Mouse (Mus musculus): ENCODE results near the gene Pard3b. TPM values are rescaled to one million over a fixed set of nuclear protein-coding genes. Genes with fewer than 3 reads are reported as not detected.

The Pard3b gene
- polyA plus RNA-seq, 1 experiment: not detected

DNA sequence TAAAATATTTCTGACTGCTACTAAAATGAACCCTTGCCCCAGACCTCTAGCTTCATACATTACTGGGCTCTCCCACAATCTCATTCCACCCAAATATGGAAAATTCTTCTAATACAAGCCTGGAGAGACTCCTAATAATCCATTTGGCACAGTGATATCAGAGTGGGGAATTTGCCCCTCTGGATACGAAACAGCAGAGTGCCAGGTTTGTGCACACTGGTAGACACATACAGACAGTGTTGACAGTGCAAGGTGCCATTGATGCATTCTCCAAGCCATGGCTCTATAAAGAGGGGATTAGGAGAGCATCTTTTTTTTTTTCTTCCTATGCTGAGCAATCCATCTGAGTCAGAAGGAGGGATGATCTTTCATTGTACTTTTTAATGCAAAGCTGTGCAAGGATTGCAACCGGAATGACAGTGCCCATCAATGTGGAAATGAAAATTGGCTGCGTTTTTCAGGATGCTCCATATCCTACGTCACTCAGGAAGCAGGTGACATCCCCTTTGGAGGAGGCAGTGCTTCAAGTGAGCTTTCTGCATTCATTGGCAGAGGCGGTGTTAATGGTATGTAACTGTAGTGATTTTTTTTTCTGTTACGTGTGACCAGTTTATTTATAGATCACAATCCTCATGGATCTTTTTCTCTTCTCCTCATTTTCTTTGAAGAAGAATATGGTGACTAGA, 210.5 kb downstream of the Pard3b start:
- no peak for TF ChIP-seq GATA1 (IDR thresholded peaks at IDR 0.05; ENCODE audit: low read length)

DNA sequence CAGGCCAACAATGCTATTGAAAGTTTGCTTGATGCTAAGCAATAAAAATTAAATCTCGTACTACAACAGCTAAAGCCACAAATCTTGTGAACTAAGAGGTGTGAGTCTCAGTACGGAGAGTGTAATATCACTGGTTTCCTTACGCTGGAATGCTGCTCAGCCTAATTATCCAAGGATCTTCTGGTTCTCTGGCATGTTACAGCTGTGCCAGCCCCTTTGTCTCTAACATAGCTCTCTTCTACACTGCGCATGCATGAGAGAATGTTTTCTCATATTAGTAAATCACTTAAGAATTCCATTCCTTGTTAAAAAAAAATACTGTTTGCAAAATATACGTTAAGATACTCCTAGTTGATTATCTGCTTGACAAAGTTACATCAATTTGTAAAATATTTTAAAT, 211.8 kb downstream of the Pard3b start:
- no peak for TF ChIP-seq GATA1 (IDR thresholded peaks at IDR 0.05; ENCODE audit: low read length)

DNA sequence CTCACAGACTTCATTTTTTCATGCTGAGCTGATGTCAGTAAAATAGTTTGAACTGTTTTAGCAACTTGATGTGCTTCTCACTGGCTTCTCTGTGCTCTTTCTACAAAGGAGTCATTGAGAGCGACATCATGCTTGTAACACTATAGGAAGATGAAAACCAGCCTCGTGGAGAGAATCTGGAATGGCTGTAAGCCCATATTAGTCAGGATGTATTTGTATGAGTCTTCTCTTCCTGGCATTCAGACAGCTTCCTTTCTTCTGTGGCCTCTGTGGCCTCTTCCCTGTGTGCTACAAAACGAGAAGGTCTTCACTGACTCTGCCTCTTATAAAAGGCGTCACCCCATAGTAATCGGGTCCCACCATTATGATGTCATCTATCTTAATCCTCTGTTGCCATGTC, 212.6 kb downstream of the Pard3b start:
- TF ChIP-seq GATA1 (IDR thresholded peaks at IDR 0.05; ENCODE audit: low read length): no peak

DNA sequence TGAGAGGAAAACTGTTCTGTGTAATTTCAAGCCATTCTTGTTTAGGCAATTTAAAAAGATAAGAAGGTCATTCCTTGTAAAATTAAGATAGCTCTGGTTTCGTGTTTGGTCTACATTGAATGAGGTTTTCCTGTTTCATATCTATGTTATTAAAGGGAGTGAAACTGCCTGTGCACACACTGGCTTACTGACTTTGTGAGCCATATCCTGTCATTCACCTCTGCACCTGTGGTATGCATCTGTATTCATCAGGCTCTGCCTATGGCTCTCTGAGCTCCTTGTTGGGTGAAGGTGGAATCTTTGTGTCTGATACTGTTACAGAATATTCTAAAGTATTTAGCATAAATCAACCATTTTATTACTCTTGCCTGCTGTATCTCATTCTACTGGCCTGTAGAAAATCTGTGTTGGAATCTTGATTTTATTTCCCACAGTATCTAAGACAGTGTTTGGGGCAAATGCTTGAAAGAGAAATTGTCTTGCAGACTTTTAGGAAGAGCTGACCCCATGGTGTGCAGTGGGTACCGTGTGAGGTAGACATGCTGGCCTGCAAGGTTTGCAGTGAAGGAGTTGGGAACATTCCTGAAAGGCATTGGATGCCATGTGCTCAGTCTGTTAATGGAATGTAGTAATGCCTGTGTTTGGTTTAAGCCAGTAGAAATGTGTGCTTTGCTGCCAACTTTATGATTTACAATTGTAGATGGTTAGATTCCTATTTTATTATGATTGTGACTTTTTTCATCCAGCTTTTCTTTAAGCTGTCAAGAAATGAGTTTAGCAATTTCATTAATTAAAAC, 228.9 kb downstream of the Pard3b start:
- TF ChIP-seq GATA1 (IDR thresholded peaks at IDR 0.05; ENCODE audit: low read length): no peak

DNA sequence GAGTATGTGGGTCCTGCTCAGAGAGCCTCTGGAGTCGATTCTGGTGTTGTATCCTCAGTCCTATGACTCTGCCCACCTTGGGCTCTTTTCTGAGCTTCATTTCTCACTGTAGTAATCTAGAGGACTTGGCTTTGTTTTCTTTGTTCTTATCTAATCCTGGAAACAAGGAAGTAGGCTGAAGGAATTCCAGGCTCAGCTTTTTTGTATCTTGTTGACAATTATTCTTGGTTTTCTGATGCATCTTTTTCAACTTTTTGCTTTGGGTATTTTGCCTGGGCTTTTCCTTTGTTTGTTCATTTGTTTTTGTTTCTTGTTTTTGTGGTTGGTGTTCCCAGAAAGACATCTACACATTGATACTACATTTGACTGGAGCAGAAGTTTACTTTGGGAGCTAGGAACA, 236.3 kb downstream of the Pard3b start:
- TF ChIP-seq GATA1 (IDR thresholded peaks at IDR 0.05; ENCODE audit: low read length): no peak

DNA sequence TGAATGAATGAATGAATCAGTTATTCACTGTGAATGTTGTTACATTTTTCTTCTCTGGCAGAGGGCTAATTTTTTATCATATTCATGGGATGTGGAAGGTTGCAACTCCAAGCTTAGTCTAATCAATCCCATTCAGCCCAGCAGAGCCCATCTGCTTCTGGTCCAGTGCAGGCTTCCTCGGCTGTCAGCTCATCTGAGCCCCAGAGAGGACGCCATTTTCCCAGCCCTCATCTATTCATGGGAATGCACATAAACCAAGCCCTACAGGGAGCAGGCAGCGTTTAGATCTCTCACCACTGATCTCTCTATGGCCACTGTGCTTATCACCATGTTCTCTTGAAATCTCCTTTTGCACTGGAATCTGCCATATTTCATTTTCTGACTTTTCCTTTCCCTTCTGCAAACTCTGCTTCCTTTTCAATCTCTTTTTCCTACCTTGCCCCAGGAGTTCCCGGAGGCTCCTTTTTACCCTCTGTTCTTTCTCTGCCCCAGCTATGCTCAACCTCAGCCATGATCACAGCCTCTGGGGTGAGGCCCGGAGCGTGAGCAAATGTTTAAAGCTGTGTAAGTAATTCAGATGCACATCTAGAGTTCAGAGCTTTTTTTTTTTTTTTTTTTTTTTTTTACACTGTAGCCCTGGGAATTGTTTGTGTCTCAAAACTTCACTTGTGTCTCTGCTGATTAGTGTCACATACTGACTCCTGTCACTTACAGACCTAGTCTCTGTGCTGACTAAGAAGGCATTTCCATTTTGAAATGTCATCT, 241.3 kb downstream of the Pard3b start:
- no peak for TF ChIP-seq GATA1 (IDR thresholded peaks at IDR 0.05; ENCODE audit: low read length)

DNA sequence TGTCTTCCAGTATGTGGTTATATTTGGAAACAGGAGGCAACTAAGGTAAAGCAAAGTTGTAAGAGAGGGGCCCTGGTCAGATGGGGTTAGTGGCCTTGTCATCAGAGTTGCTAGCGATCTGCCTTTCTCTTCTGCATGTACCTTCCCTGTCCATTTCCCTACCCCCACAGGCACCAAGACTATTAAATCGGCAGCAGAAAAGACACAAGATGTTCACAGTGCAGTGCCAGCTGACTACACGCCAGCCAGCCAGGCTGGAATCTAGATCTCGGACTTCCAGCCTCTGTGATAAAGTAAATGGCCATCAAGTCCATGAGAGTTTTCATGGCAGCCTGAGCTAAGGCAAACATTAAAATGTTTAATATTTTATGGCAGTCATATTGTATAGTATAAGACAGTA, 257.4 kb downstream of the Pard3b start:
- TF ChIP-seq GATA1 (IDR thresholded peaks at IDR 0.05; ENCODE audit: low read length): no peak

DNA sequence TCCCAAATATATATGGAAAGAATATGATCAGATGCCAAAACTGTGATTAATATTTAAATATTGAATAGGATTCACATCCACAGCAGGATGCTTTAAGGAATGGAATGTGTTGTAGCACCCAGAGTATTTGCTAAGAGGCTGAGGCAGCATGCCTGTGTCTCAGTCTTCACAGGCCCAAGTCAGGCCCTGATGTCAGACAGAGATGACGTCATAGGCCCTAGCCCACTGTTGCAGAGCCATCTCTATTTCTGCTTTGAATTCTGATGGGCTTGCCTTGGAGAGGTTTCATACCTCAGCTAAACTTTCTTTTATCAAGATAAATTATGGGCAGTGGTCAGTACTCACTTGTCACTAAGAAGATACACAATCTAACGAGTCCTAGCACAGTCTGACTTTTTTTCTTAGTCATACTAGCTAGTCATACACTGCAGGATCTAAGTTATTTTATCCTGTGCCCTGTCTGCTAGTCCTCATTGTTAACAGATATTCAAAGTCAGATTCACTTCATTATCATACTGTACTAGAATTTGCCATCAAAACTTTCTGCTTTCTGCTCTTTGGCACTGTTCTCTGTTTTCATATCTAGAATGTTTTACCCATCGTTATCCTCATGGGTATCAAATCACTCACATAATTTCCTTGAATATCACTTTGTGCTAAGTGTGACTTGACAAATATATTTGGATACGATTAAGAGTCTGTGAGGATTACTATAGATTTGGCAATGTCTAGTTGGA, 264.8 kb downstream of the Pard3b start:
- TF ChIP-seq GATA1 (IDR thresholded peaks at IDR 0.05; ENCODE audit: low read length): no peak

DNA sequence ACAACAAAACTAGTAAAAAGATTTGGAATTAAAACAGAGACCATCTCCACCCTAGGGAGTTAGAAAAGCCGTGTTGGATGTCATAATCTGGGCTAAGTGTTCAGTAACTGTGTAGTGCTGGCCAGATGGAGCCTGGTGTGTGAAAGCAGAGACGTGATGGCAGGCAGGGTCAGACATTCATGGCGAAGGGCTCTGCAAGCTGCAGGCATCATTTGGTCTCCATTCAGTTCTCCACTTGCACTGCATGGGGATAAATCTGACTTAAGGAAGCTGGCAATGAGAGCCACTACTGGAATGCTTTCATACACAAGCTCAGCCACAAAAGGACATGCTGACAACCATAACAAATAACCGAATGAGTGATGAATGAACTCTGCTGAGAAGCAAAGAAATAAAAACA, 265.4 kb downstream of the Pard3b start:
- no peak for TF ChIP-seq GATA1 (IDR thresholded peaks at IDR 0.05; ENCODE audit: low read length)

DNA sequence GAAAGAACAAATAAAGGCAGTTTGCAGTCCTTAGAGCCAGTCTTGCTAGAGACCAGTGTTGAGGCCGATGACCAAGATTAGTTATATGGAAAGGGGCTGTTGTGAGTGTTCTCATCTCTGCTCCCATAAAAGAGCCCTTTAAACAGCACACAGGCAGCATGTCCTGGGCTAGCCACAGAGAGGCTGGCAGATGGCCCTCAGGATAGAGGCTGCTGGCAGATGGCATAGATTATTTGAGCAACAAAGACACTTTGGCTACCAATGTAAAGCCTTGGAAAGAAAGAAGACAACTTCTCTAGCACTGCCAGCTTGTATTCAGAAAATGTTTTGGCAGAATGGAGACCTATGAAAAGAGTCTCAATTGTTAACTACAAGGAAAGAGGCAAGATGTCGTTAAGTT, 274.3 kb downstream of the Pard3b start:
- no peak for TF ChIP-seq GATA1 (IDR thresholded peaks at IDR 0.05; ENCODE audit: low read length)

DNA sequence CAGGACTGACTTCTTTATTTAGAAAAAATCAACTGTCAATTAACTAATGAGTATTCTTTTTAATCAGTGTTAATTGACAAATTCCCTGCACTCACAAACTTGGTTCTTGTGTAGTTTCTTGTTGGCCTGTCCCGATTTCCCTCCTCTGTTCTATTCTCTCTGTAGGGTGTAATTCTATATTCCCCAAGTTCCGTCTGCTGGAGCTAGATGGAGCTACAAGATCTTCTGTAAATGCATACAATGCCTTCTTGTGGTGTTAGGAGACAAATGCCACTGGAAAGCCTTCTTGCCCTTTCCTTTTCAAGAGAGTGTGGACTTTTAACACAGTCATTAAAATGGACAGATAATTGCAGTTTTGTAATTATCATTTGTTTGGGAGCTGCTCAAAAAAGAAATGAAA, 286.3 kb downstream of the Pard3b start:
- TF ChIP-seq GATA1 (IDR thresholded peaks at IDR 0.05; ENCODE audit: low read length): no peak

DNA sequence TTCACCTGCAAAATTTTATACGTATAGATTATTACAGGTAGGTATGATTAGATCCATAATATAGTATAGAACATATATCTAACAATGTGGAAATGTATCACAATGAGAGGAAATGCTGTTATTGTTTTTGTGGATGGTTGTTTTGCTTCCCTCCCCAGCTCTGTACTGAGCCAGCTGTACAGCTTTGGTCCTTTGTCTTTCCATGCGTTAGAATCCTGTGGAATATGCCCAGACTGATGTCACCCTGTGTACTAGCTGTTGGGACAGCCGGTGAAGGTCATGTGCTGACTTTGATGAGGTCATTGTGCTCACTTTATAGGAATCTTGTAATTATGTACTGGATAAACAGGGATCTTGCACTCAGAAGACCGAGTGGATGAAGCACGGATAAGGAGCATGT, 286.9 kb downstream of the Pard3b start:
- no peak for TF ChIP-seq GATA1 (IDR thresholded peaks at IDR 0.05; ENCODE audit: low read length)

DNA sequence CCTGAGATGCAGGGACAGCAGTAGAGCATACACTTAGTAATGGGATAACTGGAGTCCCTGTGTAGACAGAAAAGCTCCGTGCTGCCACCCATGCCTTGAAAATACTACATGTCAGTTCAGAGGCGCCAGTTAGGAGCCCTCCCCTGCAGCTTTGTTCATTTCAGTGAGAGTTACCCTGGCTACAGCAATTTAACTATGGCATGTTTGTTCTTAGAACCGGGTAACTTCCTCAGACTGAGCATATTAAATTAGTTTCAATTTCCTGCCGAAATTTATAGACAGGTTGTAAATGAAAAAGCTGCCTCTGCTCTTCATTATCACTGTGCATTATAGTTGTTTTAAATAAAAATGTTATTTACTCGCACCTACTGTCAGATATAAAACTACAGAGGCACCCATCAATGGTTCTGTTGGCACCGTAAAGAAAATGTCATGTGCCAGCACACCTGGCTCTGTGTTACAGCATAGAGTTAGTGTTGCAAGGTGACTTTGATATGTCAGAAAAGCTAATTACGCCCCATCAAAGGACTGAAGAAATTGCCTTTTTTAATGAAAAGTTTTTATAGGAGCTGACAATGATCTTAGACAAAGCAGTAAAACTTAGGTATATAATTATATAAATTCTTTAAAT, 289.6 kb downstream of the Pard3b start:
- no peak for TF ChIP-seq GATA1 (IDR thresholded peaks at IDR 0.05; ENCODE audit: low read length)

DNA sequence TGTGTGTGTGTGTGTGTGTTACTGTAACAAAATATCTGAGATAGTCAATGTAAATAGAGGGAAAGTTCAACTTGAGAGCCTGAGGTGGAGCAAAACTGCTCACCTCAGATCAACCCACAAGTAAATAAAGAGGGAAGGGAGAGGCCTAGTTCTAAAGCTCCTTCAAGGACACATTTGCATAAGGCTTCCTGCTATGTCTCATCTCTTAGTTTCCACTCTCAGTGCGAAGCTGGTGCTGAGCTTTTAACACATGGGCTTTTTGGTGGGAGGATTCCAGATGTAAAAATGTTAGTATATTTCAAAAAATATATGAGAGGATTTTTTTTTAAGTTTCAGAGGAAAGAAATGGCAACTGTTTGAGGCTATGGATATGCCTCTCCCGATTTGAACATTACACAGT, 294.9 kb downstream of the Pard3b start:
- TF ChIP-seq GATA1 (IDR thresholded peaks at IDR 0.05; ENCODE audit: low read length): no peak

DNA sequence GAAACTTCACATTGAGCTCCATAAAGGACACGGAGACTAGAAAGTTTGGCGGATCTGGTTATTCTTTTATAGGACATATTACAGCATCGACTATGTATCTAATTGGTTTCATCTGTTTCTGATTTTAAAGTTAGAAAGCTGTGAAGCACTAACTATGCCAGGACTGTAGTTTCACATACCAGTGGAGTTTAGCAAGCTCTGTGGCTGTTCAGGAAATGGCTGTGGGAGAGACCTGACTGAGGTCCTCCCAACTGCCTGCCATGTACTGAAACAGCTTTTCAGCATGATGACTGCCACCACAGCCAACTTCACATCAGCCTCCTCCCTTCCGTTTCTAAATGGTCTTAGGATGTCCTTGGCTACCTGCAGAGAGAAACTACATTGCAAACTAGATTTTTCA, 296.1 kb downstream of the Pard3b start:
- TF ChIP-seq GATA1 (IDR thresholded peaks at IDR 0.05; ENCODE audit: low read length): no peak

All from G1E-ER4 (cell line).